Mouse (Mus musculus) intestine, embryonic 16.5 days (tissue): ENCODE measurements around the gene Bcl2l15. TPM values are rescaled to one million over a fixed set of nuclear protein-coding genes. Genes with fewer than 3 reads are reported as not detected.

Source experiments
- ATAC-seq: fragments of 200-750 bp; cut with Nextera tagmentation; 2 replicates; pipeline ENCODE4 v1.8.0; 2017; ENCODE audit warnings: moderate TSS enrichment, moderate library complexity
- H3K27ac ChIP-seq: fragments of 300-500 bp; sonication (generic); 2 replicates; pipeline ENCODE4 v1.5.1; 2014; ENCODE audit warnings: mild to moderate bottlenecking, low read length
- H3K27me3 ChIP-seq: fragments of 300-500 bp; sonication (generic); replicated peaks from 2 replicates; pipeline ENCODE4 v1.6.1; 2014; ENCODE audit warnings: low read length, control low read depth, mixed read lengths; ENCODE audit not compliant: control insufficient read depth, insufficient read depth
- H3K36me3 ChIP-seq: fragments of 300-500 bp; sonication (generic); 2 replicates; pipeline ENCODE4 v1.6.1; 2014; ENCODE audit warnings: low read length, control low read depth; ENCODE audit not compliant: control insufficient read depth, insufficient read depth
- H3K4me1 ChIP-seq: fragments of 300-500 bp; sonication (generic); 2 replicates; pipeline ENCODE4 v1.6.1; 2014; ENCODE audit warnings: low read length, control low read depth, mixed read lengths; ENCODE audit not compliant: control insufficient read depth, insufficient read depth
- H3K4me2 ChIP-seq: fragments of 300-500 bp; sonication (generic); 2 replicates; pipeline ENCODE4 v1.6.1; 2014; ENCODE audit warnings: low read depth, low read length, control low read depth
- H3K4me3 ChIP-seq: fragments of 300-500 bp; sonication (generic); 2 replicates; pipeline ENCODE4 v1.5.1; 2014; ENCODE audit warnings: mild to moderate bottlenecking, low read length
- H3K9ac ChIP-seq: fragments of 300-500 bp; sonication (generic); 2 replicates; pipeline ENCODE4 v1.6.1; 2014; ENCODE audit warnings: low read depth, low read length
- H3K9me3 ChIP-seq: fragments of 300-500 bp; sonication (generic); 2 replicates; pipeline ENCODE4 v1.6.1; 2016; ENCODE audit warnings: low read length, control low read depth; ENCODE audit not compliant: control insufficient read depth
- WGBS: fragments of 180-500 bp; shearing (Covaris S2); extraction: QIAGEN DNeasy Blood & Tissue Kit; methylation state at CpG from one replicate; pipeline ENCODE4 v1.1.7; 2014; 5-methylcytosine and 5-hydroxymethylcytosine counted together
- polyA plus RNA-seq: library from polyadenylated mRNA; unstranded; fragments of >200 nt; fragmentation: Nextera tagmentation; extraction: Ambion mirVana; gene quantifications from 2 replicates; pipeline ENCODE4 v1.2.1, GENCODE M21; 2015

Gene Bcl2l15
- polyA plus RNA-seq, 1 experiment from 2014 or later: 14.2 TPM

DNA sequence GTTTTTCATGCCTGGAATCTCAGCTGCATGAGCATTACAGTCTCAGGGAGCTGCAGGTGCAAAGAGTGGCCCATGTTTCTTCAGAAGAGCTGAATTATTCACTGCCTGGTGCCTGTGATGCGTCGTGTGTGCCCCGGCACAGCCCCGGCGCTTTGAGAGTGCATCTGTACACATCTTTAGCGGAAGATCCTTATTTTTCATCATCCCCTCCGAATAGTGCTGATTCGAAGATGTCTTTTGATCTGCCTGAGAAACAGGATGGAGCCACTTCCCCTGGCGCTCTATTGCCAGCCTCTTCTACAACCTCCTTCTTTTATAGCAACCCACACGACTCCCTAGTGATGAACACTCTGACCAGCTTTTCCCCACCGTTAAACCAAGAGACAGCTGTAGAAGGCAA is 53.5 kb downstream of the Bcl2l15 start:
- no peak overlapping the region for H3K9ac ChIP-seq
- no peak overlapping the region for H3K27ac ChIP-seq
- H3K4me3 ChIP-seq: no peak overlapping the region
- H3K27me3 ChIP-seq: no peaks in the 10 kb centered on the region
- no peaks in the 10 kb centered on the region for H3K36me3 ChIP-seq
- no peaks in the 10 kb centered on the region for H3K9me3 ChIP-seq
- H3K4me1 ChIP-seq: no peaks in the 10 kb centered on the region
- no peak for ATAC-seq
- 71% methylated on average over 11 of the region's 11 CpGs for WGBS
- no peak overlapping the region for H3K4me2 ChIP-seq

DNA sequence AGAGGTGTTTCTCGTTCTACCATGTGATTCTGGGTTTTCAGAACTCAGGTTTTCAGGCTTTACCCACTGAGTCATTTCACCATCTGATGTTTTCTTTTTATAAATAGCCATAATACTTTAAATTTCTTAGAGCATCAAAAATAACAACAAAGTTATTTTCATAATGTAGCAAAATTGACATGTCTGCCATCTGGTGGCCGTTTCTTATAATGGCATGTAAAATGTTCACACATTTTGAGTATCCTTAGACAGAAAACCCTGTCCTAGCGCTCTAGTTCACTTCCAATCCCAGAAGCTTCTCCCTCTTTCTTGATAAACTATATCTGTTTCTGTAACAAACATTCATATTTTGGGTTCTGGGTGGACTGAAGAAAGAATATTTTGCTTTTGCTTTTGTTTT is 55.2 kb downstream of the Bcl2l15 start:
- WGBS: 24% methylated on average over 3 of the region's 3 CpGs
- no peak overlapping the region for H3K9ac ChIP-seq
- no peak overlapping the region for H3K27ac ChIP-seq
- no peaks in the 10 kb centered on the region for H3K36me3 ChIP-seq
- H3K9me3 ChIP-seq: no peaks in the 10 kb centered on the region
- H3K4me1 ChIP-seq: no peaks in the 10 kb centered on the region
- no peak overlapping the region for H3K4me3 ChIP-seq
- no peaks in the 10 kb centered on the region for H3K27me3 ChIP-seq
- ATAC-seq: no peak
- H3K4me2 ChIP-seq: no peak overlapping the region

GRCm38 (mm10) chr3:103893374-103893773 is 61.0 kb downstream of the Bcl2l15 start:
- H3K27me3 ChIP-seq: no peaks in the 10 kb centered on the region
- no peak overlapping the region for H3K4me2 ChIP-seq
- no peak for ATAC-seq
- H3K36me3 ChIP-seq: no peaks in the 10 kb centered on the region
- no peaks in the 10 kb centered on the region for H3K4me1 ChIP-seq
- H3K9me3 ChIP-seq: no peaks in the 10 kb centered on the region
- H3K27ac ChIP-seq: no peak overlapping the region
- 83% methylated on average over 3 of the region's 3 CpGs for WGBS
- no peak overlapping the region for H3K9ac ChIP-seq
- no peak overlapping the region for H3K4me3 ChIP-seq

Other genes starting within 250 kb of the Bcl2l15 start
- gene Atg4a-ps, start 186.5 kb upstream of the Bcl2l15 start, polyA plus RNA-seq: 0.11 and 0.22 TPM in 2 replicates
- gene Olfml3, start 94.6 kb upstream of the Bcl2l15 start, polyA plus RNA-seq: 41.6 and 44.0 TPM in 2 replicates
- gene Gm10964, start 93.2 kb upstream of the Bcl2l15 start, polyA plus RNA-seq: not detected in 2 replicates
- gene Hipk1, start 41.0 kb upstream of the Bcl2l15 start, polyA plus RNA-seq: 6.3 and 7.1 TPM in 2 replicates
- 19.1 and 21.1 TPM in 2 replicates for gene Dclre1b, start 23.2 kb upstream of the Bcl2l15 start, polyA plus RNA-seq
- gene Ap4b1, start 23.1 kb upstream of the Bcl2l15 start, polyA plus RNA-seq: 21.0 and 21.8 TPM in 2 replicates
- gene Gm43064, start 23.0 kb upstream of the Bcl2l15 start, polyA plus RNA-seq: 0.45 and 0.69 TPM in 2 replicates
- 2.2 and 2.8 TPM in 2 replicates for gene Ptpn22, start 27.2 kb downstream of the Bcl2l15 start, polyA plus RNA-seq
- gene Rsbn1, start 81.5 kb downstream of the Bcl2l15 start, polyA plus RNA-seq: 6.3 and 7.1 TPM in 2 replicates
- gene Phtf1, start 135.5 kb downstream of the Bcl2l15 start, polyA plus RNA-seq: 12.7 and 13.5 TPM in 2 replicates